Mouse (Mus musculus) thymus, postnatal 10 days (tissue): ENCODE results near the gene Itgb1bp1.

Experiments used
- DNase-seq, 2 experiments: peaks; one replicate each; pipeline ENCODE4 v3.0.0; 2021; ENCODE audit warnings: low spot score in 2 of 2

Itgb1bp1 gene

GRCm38 (mm10) chr12:21244375-21244960 lies 41.6 kb downstream of the Itgb1bp1 start:
- no peak for DNase-seq

- DNase-seq = no peak
Observed at GRCm38 (mm10) chr12:21241965-21242364, 44.1 kb downstream of the Itgb1bp1 start.

GRCm38 (mm10) chr12:21234560-21234959 lies 51.5 kb downstream of the Itgb1bp1 start:
- no peak for DNase-seq

- no peak for DNase-seq
Observed at GRCm38 (mm10) chr12:21233727-21234126, 52.4 kb downstream of the Itgb1bp1 start.

- DNase-seq = no peak
Observed at GRCm38 (mm10) chr12:21229076-21229918, 56.8 kb downstream of the Itgb1bp1 start.

GRCm38 (mm10) chr12:21228650-21229049 lies 57.4 kb downstream of the Itgb1bp1 start:
- DNase-seq = no peak

- DNase-seq = peak in 1 of 2 experiments; percentile 35
Observed at GRCm38 (mm10) chr12:21227076-21227980, 58.8 kb downstream of the Itgb1bp1 start.

GRCm38 (mm10) chr12:21226316-21226715 lies 59.8 kb downstream of the Itgb1bp1 start:
- no peak for DNase-seq

GRCm38 (mm10) chr12:21225358-21225757 lies 60.7 kb downstream of the Itgb1bp1 start:
- DNase-seq = no peak

GRCm38 (mm10) chr12:21223923-21224322 lies 62.2 kb downstream of the Itgb1bp1 start:
- no peak for DNase-seq

- DNase-seq = no peak
Observed at GRCm38 (mm10) chr12:21220596-21220995, 65.5 kb downstream of the Itgb1bp1 start.

GRCm38 (mm10) chr12:21217776-21218444 lies 68.2 kb downstream of the Itgb1bp1 start:
- DNase-seq = no peak

GRCm38 (mm10) chr12:21214551-21215165 lies 71.4 kb downstream of the Itgb1bp1 start:
- no peak for DNase-seq

GRCm38 (mm10) chr12:21212876-21213275 lies 73.2 kb downstream of the Itgb1bp1 start:
- DNase-seq = peak in 1 of 2 experiments; percentile 20

GRCm38 (mm10) chr12:21209273-21209672 lies 76.8 kb downstream of the Itgb1bp1 start:
- DNase-seq = no peak

- no peak for DNase-seq
Observed at GRCm38 (mm10) chr12:21208172-21208795, 77.8 kb downstream of the Itgb1bp1 start.

- no peak for DNase-seq
Observed at GRCm38 (mm10) chr12:21207422-21207821, 78.7 kb downstream of the Itgb1bp1 start.

- no peak for DNase-seq
Observed at GRCm38 (mm10) chr12:21205799-21206198, 80.3 kb downstream of the Itgb1bp1 start.

GRCm38 (mm10) chr12:21204701-21205312 lies 81.3 kb downstream of the Itgb1bp1 start:
- no peak for DNase-seq
